Mouse (Mus musculus): ENCODE data around the gene Asic4. TPM values are rescaled to one million over a fixed set of nuclear protein-coding genes. Genes with fewer than 3 reads are reported as not detected.

The Asic4 gene
- polyA plus RNA-seq, 1 experiment, result 0.05 TPM

- Histone ChIP-seq H3K27me3 (ENCODE audit: control insufficient read depth, insufficient read depth, insufficient read length) (no peaks in the 10 kb centered on the region), H3K36me3 (ENCODE audit: control insufficient read depth, insufficient read depth) (peaks cover 21% of the 10 kb centered on the region), H3K4me3 (ENCODE audit: insufficient read depth, poor library complexity, severe bottlenecking) (no peak overlapping the region), H3K79me2 (ENCODE audit: control insufficient read depth, insufficient read depth) (peaks cover 24% of the 10 kb centered on the region), H3K79me3 (ENCODE audit: low read depth) (no peaks in the 10 kb centered on the region), H3ac (ENCODE audit: control insufficient read depth, insufficient read length, low read depth) (no peak overlapping the region)
- TF ChIP-seq MYOG (IDR thresholded peaks at IDR 0.05; ENCODE audit: control insufficient read depth, extremely low read depth, insufficient read length) (no peak), MYOD1 (IDR thresholded peaks at IDR 0.05; ENCODE audit: control insufficient read depth, insufficient read length, low read depth) (peak; percentile 35), CTCF (IDR thresholded peaks at IDR 0.05; ENCODE audit: control insufficient read depth, insufficient read depth, insufficient read length) (peak; percentile 84)
Measured at GRCm38 (mm10) chr1:75477264-75477965, 27.2 kb downstream of the Asic4 start.

- no peak for TF ChIP-seq CTCF (IDR thresholded peaks at IDR 0.05; ENCODE audit: control insufficient read depth, insufficient read depth, insufficient read length)
- no peak for TF ChIP-seq CEBPB (IDR thresholded peaks at IDR 0.05; ENCODE audit: low read depth)
- no peak for TF ChIP-seq USF1 (IDR thresholded peaks at IDR 0.05; ENCODE audit: low read depth)
- TF ChIP-seq MYOD1 (IDR thresholded peaks at IDR 0.05; ENCODE audit: control insufficient read depth, insufficient read length, low read depth), result no peak
- no peak for TF ChIP-seq FOSL1 (IDR thresholded peaks at IDR 0.05; ENCODE audit: insufficient read depth, low read length, poor library complexity, severe bottlenecking)
- no peak for TF ChIP-seq MYOG (IDR thresholded peaks at IDR 0.05; ENCODE audit: control insufficient read depth, extremely low read depth, insufficient read length)
- no peak for TF ChIP-seq MAX (IDR thresholded peaks at IDR 0.05)
- Histone ChIP-seq H3K4me3 (ENCODE audit: insufficient read depth, poor library complexity, severe bottlenecking) (peak overlapping the region; percentile 55), H3K27me3 (ENCODE audit: control insufficient read depth, insufficient read depth, insufficient read length) (no peaks in the 10 kb centered on the region), H3K36me3 (ENCODE audit: control insufficient read depth, insufficient read depth) (peaks cover 21% of the 10 kb centered on the region), H3K79me2 (ENCODE audit: control insufficient read depth, insufficient read depth) (peaks cover 24% of the 10 kb centered on the region), H3ac (ENCODE audit: control insufficient read depth, insufficient read length, low read depth) (peak overlapping the region; percentile 80), H3K79me3 (ENCODE audit: low read depth) (no peaks in the 10 kb centered on the region)
Measured at GRCm38 (mm10) chr1:75477966-75478290, 27.7 kb downstream of the Asic4 start.

GRCm38 (mm10) chr1:75478497-75478896 is 28.3 kb downstream of the Asic4 start:
- Histone ChIP-seq H3K4me3 (ENCODE audit: insufficient read depth, poor library complexity, severe bottlenecking) (peak overlapping the region; percentile 55), H3K79me2 (ENCODE audit: control insufficient read depth, insufficient read depth) (peaks cover 24% of the 10 kb centered on the region), H3K36me3 (ENCODE audit: control insufficient read depth, insufficient read depth) (peaks cover 21% of the 10 kb centered on the region), H3ac (ENCODE audit: control insufficient read depth, insufficient read length, low read depth) (peak overlapping the region; percentile 80), H3K79me3 (ENCODE audit: low read depth) (no peaks in the 10 kb centered on the region), H3K27me3 (ENCODE audit: control insufficient read depth, insufficient read depth, insufficient read length) (no peaks in the 10 kb centered on the region)
- TF ChIP-seq FOSL1 (IDR thresholded peaks at IDR 0.05; ENCODE audit: insufficient read depth, low read length, poor library complexity, severe bottlenecking) (no peak), MYOG (IDR thresholded peaks at IDR 0.05; ENCODE audit: control insufficient read depth, extremely low read depth, insufficient read length) (no peak)

GRCm38 (mm10) chr1:75478916-75479634 is 28.8 kb downstream of the Asic4 start, which contains the start of the genes Chpf and Tmem198:
Chpf (minus strand) TSS chr1:75479307.
Tmem198 (plus strand) TSS chr1:75479532.
- H3K36me3 ChIP-seq (ENCODE audit: control insufficient read depth, insufficient read depth), result peaks cover 21% of the 10 kb centered on the region
- peaks cover 24% of the 10 kb centered on the region for H3K79me2 ChIP-seq (ENCODE audit: control insufficient read depth, insufficient read depth)
- H3K79me3 ChIP-seq (ENCODE audit: low read depth), result no peaks in the 10 kb centered on the region
- TF ChIP-seq MAX (IDR thresholded peaks at IDR 0.05), result peak; percentile 17
- TF ChIP-seq FOSL1 (IDR thresholded peaks at IDR 0.05; ENCODE audit: insufficient read depth, low read length, poor library complexity, severe bottlenecking), result no peak
- TF ChIP-seq CTCF (IDR thresholded peaks at IDR 0.05; ENCODE audit: control insufficient read depth, insufficient read depth, insufficient read length), result no peak
- TF ChIP-seq USF1 (IDR thresholded peaks at IDR 0.05; ENCODE audit: low read depth), result no peak
- peak within 1 kb of the TSS; percentile 55 for H3K4me3 ChIP-seq (ENCODE audit: insufficient read depth, poor library complexity, severe bottlenecking)
- H3ac ChIP-seq (ENCODE audit: control insufficient read depth, insufficient read length, low read depth), result peak within 1 kb of the TSS; percentile 80
- no peaks in the 10 kb centered on the region for H3K27me3 ChIP-seq (ENCODE audit: control insufficient read depth, insufficient read depth, insufficient read length)

- peak overlapping the region; percentile 36 for H3ac ChIP-seq (ENCODE audit: control insufficient read depth, insufficient read length, low read depth)
- TF ChIP-seq FOSL1 (IDR thresholded peaks at IDR 0.05; ENCODE audit: insufficient read depth, low read length, poor library complexity, severe bottlenecking) (no peak), USF1 (IDR thresholded peaks at IDR 0.05; ENCODE audit: low read depth) (no peak), MYOD1 (IDR thresholded peaks at IDR 0.05; ENCODE audit: control insufficient read depth, insufficient read length, low read depth) (no peak), CEBPB (IDR thresholded peaks at IDR 0.05; ENCODE audit: low read depth) (no peak), CTCF (IDR thresholded peaks at IDR 0.05; ENCODE audit: control insufficient read depth, insufficient read depth, insufficient read length) (no peak), MYOG (IDR thresholded peaks at IDR 0.05; ENCODE audit: control insufficient read depth, extremely low read depth, insufficient read length) (no peak), MAX (IDR thresholded peaks at IDR 0.05) (no peak)
- H3K4me3 ChIP-seq (ENCODE audit: insufficient read depth, poor library complexity, severe bottlenecking), result peak overlapping the region; percentile 55
- H3K79me2 ChIP-seq (ENCODE audit: control insufficient read depth, insufficient read depth), result peaks cover 24% of the 10 kb centered on the region
- peaks cover 19% of the 10 kb centered on the region for H3K36me3 ChIP-seq (ENCODE audit: control insufficient read depth, insufficient read depth)
- H3K27me3 ChIP-seq (ENCODE audit: control insufficient read depth, insufficient read depth, insufficient read length), result no peaks in the 10 kb centered on the region
- H3K79me3 ChIP-seq (ENCODE audit: low read depth), result no peaks in the 10 kb centered on the region
Measured at GRCm38 (mm10) chr1:75479635-75479989, 29.4 kb downstream of the Asic4 start.

- H3ac ChIP-seq (ENCODE audit: control insufficient read depth, insufficient read length, low read depth), result no peak overlapping the region
- H3K36me3 ChIP-seq (ENCODE audit: control insufficient read depth, insufficient read depth), result peaks cover 15% of the 10 kb centered on the region
- no peak overlapping the region for H3K4me3 ChIP-seq (ENCODE audit: insufficient read depth, poor library complexity, severe bottlenecking)
- H3K79me3 ChIP-seq (ENCODE audit: low read depth), result no peaks in the 10 kb centered on the region
- no peaks in the 10 kb centered on the region for H3K27me3 ChIP-seq (ENCODE audit: control insufficient read depth, insufficient read depth, insufficient read length)
- peaks cover 24% of the 10 kb centered on the region for H3K79me2 ChIP-seq (ENCODE audit: control insufficient read depth, insufficient read depth)
- TF ChIP-seq CTCF (IDR thresholded peaks at IDR 0.05; ENCODE audit: control insufficient read depth, insufficient read depth, insufficient read length) (no peak), FOSL1 (IDR thresholded peaks at IDR 0.05; ENCODE audit: insufficient read depth, low read length, poor library complexity, severe bottlenecking) (no peak), MAX (IDR thresholded peaks at IDR 0.05) (no peak), CEBPB (IDR thresholded peaks at IDR 0.05; ENCODE audit: low read depth) (no peak), USF1 (IDR thresholded peaks at IDR 0.05; ENCODE audit: low read depth) (no peak), MYOD1 (IDR thresholded peaks at IDR 0.05; ENCODE audit: control insufficient read depth, insufficient read length, low read depth) (no peak), MYOG (IDR thresholded peaks at IDR 0.05; ENCODE audit: control insufficient read depth, extremely low read depth, insufficient read length) (no peak)
Measured at GRCm38 (mm10) chr1:75480036-75480435, 29.8 kb downstream of the Asic4 start.

All from C2C12 (cell line).